21 mouse cellular contexts compared by ENCODE assay signal in genomic region chr13:9342696-9343095, GRCm38 (mm10).
"Had no signal": no experiment of that assay in that cellular context is flagged by ENCODE, and none has a peak within 500 bp of the region (broad histone marks: within the 10 kb centered on the region; RNA-seq: fewer than 3 reads in every experiment).

No protein-coding gene starts in this region.

- DNase-seq: kidney, adult 18-20 months; kidney, postnatal 10 days; liver; liver, postnatal 0 days; midbrain, embryonic 14.5 days; right cerebral cortex, adult 18-20 months; right cerebral cortex, postnatal 14 days; right cerebral cortex, postnatal 4 days; thymus, adult 2 months; thymus, postnatal 14 days; thymus, postnatal 4 days had no signal

- H3K9me3 ChIP-seq: kidney, embryonic 15.5 days; limb, embryonic 10.5 days; limb, embryonic 13.5 days; neural tube, embryonic 12.5 days; neural tube, embryonic 15.5 days had no signal

- H3K9ac ChIP-seq: kidney, embryonic 15.5 days; limb, embryonic 13.5 days; liver, embryonic 14.5 days; liver, postnatal 0 days; neural tube, embryonic 12.5 days; neural tube, embryonic 15.5 days had no signal

- H3K27me3 ChIP-seq: kidney, embryonic 15.5 days; limb, embryonic 13.5 days; neural tube, embryonic 12.5 days; neural tube, embryonic 15.5 days had no signal

- H3K4me2 ChIP-seq: kidney, embryonic 15.5 days; limb, embryonic 13.5 days; midbrain, embryonic 11.5 days; neural tube, embryonic 12.5 days; neural tube, embryonic 15.5 days had no signal

- H3K4me1 ChIP-seq: kidney, embryonic 15.5 days; limb, embryonic 10.5 days; limb, embryonic 13.5 days; neural tube, embryonic 12.5 days; neural tube, embryonic 15.5 days had no signal

- H3K27ac ChIP-seq: kidney, embryonic 15.5 days; limb, embryonic 10.5 days; limb, embryonic 13.5 days; liver, embryonic 14.5 days; neural tube, embryonic 12.5 days; neural tube, embryonic 15.5 days; stomach, postnatal 0 days had no signal

- H3K36me3 ChIP-seq: kidney, embryonic 15.5 days; limb, embryonic 10.5 days; limb, embryonic 13.5 days; neural tube, embryonic 12.5 days; neural tube, embryonic 15.5 days had no signal

- ATAC-seq: inflammation-experienced regulatory T-cells, adult 6 months; intestine, embryonic 16.5 days; liver, postnatal 0 days had no signal

- H3K4me3 ChIP-seq: kidney, embryonic 15.5 days; limb, embryonic 10.5 days; limb, embryonic 13.5 days; neural tube, embryonic 12.5 days; neural tube, embryonic 15.5 days had no signal
